Mouse (Mus musculus) kidney, postnatal 10 days (tissue): ENCODE measurements around the gene Hoxd12.
A peak's percentile ranks its signal among the peaks of the same experiment; 100 is the strongest.

Experiments
- DNase-seq: peaks from one replicate; pipeline ENCODE4 v3.0.0; 2021; ENCODE audit warnings: mixed read lengths

The Hoxd12 gene

DNA sequence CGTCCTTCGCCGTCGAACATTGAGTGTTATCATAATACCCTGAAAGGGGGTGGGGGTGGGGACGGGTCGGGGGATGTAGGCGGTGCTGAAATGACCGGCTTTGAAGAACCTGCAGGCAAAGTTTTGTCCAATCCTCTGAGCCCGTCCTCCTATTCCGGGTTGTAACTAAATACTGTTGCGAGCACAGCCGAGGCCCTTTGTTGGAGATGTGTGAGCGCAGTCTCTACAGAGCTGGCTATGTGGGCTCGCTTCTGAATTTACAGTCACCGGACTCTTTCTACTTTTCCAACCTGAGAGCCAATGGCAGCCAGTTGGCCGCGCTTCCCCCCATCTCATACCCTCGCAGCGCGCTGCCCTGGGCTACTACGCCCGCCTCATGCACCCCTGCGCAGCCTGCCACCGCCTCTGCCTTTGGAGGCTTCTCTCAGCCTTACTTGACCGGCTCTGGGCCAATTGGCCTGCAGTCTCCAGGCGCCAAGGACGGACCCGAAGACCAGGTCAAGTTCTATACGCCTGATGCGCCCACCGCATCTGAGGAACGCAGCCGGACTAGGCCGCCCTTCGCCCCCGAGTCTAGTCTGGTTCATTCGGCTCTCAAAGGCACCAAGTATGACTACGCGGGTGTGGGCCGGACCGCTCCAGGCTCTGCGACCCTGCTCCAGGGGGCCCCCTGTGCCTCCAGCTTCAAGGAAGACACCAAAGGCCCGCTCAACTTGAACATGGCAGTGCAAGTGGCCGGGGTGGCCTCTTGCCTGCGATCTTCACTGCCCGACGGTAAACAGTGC lies at the start of gene Hoxd12:
Hoxd12 (plus strand) TSS at position 133 of the 785 bp plus-strand sequence.
- DNase-seq = peak; percentile 31

DNA sequence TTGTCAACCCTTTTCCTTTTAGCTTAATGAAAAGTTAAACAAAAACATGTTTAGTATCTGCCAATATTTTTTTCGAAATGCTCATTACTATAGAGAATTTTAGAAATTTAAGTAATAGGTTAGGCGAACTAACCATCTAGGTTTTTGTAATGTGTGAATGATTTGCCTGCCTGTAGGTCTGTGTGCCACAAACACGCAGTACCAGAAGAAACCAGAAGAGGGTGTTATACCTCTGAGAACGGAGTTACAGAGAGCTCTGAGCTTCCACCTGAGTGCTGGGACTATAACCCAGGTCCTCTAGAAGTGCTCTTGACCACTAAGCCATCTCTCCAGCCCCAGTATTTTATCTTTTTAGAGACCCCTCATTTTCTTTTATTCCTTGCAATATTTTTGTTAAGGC lies 39.4 kb upstream of the Hoxd12 start:
- no peak for DNase-seq

DNA sequence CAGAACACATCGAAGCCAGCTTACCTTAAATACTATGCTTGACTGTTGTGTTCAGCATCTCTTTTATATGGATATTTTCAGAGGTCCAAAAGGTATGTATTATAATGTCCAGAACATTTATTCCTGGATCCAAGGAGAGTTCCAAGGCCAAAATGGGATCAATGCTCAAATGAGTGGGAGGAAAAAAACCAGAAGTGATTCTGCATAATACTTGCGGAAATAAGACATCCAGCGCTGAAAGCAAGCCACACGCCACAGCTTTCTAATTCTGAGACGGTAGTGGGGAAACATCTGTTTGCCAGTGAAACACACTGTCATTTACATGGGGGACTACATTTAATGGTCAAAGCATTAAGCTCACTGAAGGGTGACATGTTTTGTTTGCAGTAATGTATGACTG lies 32.4 kb upstream of the Hoxd12 start:
- no peak for DNase-seq

DNA sequence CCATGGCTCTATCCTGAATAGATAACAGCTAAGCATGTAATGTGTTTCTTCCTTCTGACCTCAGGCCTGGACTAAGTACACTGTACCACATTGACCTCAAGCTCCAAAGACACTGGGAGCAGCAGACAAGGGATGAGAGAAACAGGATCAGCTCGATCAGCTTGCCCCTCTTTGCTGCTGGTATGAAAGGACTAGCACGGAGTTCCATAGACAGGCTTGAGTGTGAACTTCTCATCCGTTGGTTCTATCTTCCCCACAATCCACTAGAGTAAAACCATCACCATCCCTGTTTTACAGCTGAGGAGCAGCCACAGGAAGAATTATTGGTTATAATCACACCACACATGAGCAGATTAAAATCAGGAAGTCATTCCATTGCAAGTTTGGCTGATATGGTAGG lies 29.2 kb upstream of the Hoxd12 start:
- no peak for DNase-seq

DNA sequence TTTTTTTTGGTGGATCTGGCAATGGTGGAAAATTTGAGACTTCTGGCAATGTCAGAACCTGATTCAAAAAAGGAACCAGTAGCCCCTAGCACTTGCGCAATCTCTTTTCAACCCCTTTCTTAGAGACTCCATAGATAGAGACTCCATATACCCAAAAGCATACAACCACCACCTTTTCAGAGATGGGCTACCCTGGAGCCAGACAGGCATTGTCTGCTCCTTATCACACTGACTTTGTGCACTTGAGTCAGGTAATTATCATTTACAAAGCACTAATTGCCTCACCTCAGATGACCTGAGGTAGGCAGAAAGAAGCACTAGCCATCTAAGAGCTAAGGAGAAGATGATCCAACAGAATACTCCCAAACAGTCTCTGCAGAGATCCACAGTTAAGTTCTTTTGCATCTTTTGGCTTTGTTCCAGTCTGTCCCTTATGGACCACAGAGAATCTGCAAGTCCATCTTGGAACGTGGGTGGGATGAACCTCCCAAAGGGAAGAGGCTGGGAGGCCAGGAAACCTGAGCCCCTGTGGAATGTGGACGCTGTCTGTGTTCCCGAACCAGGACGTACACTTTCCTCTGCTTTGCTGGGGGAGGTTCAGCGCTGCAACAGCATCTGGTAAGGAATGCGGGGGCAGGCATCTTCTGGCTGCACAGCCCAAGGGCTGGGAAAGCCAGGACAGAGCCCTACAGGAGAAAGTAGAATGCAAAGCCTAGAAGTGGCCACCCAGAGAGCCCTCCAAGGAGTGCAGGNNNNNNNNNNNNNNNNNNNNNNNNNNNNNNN lies 27.5 kb upstream of the Hoxd12 start:
- peak; percentile 16 for DNase-seq

DNA sequence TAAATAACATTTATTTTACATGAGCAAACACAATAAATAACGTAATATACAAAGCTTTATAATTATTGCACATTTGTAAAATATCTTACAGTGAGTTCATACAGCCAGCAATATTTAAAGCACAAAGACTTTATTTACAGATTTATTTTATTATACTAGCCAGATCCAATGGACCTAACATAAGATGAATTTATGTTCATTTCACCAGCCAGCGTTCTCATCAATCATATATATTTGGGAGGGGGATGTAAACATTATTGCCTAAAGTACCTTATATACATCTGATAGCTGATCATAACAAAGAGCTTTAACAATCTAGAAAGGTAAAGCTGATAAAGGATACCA lies 21.8 kb upstream of the Hoxd12 start:
- no peak for DNase-seq

DNA sequence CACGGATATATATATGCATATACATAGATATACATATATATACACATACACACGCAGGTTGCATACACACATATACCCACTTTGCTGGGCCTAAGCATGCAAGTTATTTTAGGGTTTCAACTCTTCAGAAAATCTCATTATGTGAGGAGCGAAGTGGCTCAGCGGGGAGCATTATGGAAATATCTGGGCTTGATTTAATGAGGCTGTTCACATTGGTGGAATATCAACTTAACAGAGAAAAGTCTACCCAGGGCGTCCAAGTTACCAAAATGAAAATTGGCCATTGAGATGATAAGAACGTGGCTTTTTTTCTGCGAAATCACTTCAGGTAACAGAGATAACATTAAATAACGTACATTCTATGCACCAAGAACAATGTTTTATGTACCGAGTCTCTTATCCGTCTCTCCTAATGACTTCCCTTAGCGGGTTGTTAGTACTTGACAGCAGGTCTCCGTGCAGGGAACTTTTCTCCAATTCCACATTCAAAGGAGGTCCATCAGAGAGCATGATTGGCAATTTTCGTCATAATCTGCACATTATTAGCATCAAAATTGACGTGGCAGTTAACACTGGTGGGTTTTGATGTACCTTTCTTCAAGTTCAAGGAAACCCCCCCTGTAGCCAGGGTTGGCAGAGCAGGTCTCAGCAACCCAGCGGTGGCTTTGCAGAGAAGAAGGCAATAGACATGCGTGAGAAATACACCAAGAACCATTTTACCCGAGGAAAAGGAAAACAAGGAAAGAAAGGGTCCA lies 20.9 kb upstream of the Hoxd12 start:
- no peak for DNase-seq

DNA sequence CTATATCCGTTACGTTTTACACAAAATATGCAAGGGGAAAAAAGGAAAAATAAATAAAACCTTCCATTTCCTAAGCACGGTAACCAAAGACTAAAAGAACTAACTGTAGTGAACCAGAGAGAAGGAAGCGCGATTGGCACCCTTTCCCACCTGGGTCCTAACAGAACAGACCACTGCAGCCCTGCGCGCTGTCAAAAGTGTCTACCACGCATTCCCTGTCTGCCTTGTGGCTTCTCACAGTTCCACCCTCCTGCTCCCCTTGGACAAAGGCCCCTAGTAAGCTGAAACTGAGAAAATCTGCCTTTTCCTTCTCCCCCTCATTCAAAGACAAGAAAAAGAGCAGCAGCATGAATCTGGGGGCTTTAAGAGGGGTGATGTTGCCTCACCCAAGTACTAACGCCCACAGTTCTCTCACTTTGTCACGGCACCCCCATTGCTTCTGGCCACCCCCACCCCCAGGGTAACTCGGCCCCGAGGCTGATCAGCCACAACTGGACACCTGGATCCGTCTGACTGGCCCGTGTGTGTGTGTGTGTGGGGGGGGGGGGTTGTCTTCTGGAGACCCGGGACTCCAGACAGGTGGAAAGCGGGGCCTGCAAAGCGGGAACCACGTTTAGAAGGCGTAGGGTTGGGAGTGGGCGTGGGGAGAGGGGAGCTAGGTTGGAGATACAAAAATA lies 19.9 kb upstream of the Hoxd12 start:
- no peak for DNase-seq

DNA sequence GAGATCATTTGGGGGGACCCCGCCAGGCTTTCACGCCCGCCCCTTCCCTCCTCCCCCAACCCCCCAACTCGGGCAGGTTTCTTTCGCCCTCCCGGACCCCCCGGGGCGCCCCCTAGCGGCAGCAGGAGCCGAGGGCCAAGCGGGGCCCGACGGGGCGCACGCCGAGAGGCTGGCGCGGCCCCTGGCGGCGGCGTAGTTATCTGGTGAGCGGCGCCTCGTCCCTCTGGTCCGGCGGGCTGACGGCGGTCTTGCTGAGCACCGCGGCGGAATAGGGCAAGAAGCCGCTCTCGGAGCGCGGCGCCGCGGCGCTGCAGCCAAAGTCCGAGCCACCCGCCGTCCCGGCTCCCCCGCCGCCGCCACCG lies 19.4 kb upstream of the Hoxd12 start:
- peak; percentile 79 for DNase-seq

DNA sequence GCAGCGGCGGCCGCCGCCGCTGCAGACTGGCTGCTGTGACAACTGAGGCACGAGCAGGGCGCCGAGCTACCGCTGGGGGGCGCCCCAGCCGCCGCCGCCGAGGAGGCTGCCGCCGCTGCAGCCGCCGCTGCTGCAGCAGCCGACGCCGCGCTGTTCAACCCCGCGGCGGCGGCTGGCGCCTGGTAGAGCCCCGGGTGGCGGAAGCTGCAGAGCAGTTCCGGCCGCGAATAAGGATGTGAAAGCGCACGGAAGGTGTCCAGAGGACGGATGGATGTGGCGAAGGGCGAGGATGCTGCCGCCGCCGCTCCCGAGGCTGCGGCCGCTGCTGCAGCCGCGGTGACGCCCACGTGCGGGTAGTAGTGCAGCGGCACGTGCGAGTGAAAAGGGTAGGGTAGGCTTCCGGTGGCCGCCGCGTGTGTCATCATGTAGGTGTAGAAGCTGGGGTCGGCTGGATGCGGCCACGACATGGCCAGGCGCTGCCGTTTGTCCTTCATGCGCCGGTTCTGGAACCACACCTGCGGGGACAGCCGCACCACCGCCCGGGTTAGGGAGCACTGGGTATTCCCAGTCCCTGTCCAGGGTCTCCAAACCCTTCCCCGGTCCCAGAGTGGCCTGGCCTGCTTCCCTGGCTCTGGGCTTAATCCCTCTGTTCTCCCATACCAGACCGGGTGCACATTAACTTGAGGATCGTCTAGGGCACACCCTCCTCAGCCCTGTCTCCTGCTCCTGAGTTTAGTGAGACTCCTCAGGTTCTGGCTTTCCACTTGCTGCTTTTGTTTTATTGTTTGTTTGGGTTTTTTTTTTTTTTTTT lies 18.8 kb upstream of the Hoxd12 start:
- peak; percentile 32 for DNase-seq

DNA sequence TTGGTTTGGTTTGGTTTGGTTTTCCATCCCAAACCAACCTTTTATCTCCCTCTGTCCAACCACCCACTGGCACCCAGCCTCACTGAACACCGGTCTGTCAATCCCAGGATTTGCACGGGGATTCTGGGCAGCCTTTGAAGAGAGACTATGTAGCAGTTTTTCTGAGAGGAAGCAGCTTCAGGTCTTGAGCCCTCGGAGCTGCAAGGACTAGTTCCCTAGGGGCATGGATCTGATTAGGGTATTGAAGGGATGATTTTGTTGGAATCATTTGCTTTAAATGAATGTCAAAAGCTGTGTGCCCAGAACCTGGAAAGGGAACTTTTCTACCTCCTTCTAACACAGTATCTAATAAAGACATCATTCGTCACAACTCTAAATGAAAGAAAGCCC lies 18.2 kb upstream of the Hoxd12 start:
- no peak for DNase-seq

DNA sequence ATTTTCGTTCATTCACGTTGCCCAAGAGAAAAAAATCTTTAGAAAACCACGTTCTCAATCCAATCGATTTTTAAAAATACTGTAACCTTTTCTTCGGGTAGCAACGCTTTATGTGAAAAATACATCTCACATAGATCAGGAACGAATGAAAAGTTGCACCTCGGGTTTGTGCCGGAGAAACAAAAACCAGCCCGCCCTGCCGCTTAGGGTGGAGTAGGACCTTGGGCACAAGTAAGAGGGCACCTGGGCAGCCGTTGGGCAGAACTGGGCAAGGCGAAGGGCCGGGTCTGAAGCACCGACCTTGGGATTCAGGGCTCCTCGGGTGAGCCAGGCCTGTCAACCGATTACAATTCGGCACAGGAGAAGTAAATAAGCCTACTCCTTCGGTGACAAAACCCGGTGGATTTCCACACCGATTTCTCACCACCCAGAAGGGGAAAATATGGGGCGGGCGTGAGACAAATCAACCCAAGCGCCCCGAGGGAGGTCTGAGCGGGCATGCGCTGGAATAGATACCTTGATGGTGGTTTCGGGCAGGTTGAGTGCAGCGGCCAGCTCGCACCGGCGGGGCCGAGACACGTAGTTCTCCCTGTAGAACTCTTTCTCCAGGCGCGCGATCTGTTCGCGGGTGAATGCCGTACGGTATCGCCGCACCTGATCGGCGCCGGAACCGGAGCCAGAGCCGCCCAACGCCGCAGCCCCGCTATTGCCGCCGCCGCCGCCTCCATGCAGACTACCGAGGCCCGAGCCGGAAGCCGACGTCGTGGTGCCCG lies 17.4 kb upstream of the Hoxd12 start:
- peak; percentile 34 for DNase-seq

DNA sequence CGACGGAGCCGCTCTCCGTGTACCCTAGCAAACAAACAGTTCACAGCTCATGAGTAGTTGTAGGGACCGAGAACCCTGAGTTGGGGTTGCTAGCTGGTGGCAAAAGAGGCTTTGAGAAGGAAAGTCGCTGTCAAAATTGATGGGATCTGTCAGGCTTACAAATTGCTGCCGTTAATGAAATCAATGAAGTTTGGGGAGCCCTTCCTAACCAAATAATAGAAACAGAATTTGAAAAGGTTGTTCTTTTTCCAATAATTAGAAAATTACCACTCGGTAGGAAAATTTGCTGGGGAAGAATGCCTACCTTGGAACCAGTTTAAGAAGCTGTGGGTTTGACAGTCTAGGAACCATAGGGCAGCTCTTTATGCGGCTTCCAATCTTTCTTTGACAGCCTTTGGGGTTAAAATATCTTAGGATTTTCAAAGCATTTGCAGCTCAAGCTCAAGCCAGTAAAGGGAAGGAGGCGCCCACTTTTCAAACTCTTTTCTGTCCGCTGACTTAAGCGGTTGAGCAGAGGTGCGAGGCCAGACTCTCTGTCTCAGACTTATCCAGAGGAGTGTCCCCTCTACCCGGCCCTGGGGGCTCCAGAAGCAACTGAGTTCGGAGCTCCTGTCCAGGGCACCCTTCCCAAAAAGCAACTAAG lies 16.7 kb upstream of the Hoxd12 start:
- no peak for DNase-seq

DNA sequence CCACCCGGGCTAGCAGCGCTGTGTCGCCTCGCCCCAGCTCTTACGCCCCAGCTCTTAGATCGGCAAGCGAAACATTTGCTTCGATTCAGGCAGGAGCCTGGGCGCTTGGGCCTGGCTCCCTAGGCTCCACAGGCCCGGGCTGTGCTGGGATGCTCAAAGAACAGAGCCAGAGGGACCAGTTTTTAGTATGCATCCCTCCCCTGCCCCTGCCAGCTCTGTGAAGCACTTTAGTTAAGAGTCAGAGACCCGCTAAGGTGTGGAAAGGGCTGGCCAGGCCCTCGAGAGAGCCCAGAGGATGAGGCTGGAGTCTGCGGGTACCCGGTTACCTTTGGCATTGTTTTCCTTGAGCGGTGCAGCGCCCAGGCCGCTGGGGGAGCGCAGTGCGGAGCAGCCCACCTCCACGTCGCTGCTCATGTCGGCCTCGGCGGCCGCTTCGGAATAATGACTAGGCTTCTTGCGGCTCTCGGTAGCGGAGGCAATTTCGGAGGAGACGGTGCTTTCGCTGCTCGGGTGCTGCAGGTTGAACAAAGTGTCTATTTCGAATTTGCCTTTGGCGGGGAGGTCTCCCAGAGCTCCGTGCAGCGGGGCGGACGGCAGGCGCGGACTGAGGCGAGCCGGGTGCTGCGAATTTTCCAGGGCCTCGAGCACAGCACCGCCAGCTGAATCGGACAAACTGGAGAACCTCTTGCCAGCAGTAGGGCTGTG lies 16.0 kb upstream of the Hoxd12 start:
- DNase-seq = peak; percentile 33

DNA sequence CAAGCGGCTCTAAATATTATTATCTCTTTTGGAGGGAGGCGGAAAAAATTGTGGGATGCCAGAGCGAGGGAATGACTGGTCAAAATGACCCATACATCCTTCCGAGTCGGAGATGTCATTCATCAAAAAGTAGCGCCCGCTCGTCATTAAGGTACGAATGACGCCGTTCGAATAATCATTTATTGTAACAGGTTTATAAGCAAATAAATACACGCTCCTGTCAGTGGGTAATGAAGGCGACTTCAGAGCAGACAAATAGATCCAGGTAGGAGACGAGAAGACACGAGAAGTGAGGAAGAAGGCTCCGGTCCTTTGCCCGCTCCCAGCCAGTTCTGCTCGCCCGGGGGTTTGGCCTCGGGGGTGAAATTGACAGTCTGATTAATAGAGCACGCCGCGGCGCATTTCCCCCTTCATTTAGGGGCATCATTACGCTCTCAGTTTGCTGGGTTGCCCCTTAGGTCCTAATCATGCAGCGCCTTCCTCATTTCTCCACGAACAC lies 15.3 kb upstream of the Hoxd12 start, which contains the start of gene Evx2:
Evx2 (minus strand) TSS at position 51 of the 499 bp plus-strand sequence.
- no peak for DNase-seq

DNA sequence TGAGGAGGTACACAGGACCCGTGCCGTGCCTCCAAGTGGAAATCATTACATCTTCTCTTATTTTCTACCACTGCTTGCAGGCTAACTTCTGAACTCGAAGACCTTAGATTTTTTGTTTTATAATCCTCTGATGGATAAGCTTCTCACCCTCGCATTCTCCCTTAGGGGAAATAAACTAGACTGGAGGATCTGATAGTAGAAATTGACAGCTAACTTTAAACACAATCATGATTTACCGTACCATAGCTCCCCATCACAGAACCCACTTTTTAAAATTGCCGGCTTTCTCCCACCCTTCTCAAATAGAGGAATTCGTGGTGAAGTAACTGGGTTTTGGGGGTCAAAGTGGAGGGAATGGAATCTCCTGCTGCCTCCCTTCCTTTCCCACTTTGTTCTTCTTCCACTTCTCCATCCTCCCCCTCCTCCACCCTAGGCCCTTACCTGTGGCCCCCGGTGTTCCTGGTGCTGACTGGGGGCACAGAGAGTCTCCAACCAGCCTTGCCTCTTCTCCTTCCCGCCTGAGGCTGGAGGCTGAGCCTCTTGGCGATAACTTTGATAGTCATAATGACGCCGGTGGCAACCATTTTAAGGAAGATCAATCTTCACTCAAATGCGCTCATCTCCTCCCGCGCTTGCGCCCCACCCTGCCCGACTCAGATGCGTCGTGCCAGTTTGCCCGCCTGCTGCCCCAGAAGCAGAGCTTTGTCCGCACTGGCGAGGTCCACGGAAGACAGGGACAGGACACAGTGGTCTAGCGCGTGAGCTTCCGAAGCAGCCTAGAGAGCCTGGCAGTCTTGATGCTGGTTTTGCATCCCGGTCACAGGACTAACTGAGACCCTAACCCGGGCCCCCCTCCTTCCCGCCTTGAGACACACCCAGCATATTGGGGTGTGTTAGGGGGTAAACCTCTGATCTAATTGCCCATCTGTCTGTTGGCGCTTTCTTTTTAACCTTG lies 14.1 kb upstream of the Hoxd12 start:
- peak; percentile 13 for DNase-seq

DNA sequence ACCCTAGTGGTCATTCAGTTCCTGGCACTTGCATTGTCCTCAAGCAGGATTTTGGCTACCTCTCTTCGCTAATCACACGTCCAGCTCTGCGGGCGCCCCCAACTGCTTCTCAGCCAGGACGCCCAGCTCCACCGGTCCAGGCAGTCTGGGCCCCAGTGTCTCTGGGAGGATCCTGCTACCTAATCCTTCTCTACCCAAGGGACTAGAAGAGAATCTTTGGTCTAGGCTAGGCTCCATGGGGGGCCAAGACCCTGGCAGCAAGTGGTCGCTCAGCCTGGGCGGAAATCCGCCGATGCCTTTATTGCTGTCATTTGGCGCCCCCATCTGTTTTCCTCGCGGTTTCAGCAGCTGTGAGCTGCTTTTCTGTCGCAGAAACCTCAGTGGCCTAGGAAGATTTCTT lies 13.1 kb upstream of the Hoxd12 start:
- peak; percentile 79 for DNase-seq

DNA sequence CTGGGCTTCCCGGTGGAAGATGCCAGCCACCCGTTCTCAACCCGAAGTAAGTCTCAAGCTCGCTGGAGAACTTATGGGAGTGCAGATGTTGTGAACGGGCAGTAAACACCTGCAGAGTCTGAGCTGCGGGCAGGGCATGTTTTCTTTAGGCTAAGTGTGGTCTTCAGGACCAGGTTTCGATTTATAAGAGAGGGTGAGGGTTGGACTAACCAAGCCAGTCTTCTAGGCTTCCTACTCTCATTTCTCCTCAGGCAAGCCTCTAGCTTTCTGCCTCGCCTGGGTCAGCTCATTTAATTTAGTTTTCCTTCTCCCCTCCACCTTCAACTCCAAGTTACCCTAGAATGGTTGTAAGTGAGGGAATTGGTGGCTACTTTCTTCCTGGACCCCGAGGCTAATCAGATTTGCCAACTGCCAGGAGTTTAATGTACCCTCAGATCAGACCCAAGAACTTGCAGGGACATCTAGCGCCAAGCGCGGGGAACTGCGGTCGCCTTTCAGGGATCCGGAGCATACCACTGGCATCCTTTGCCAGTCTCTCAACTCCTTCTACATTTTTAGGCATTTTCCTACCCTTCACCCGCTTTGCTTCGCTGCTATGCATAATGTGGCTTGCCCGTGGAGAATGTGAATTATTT lies 11.4 kb upstream of the Hoxd12 start:
- DNase-seq = peak; percentile 79
